Mouse (Mus musculus) kidney, embryonic 16.5 days (tissue): ENCODE measurements around the gene C2cd2. TPM values are rescaled to one million over a fixed set of nuclear protein-coding genes. Genes with fewer than 3 reads are reported as not detected.

ENCODE experiments used
- microRNA-seq: library from miRNA; unstranded; fragments of <30 nt; microRNA quantifications from one replicate; pipeline ENCODE4, GENCODE M21; 2016
- polyA plus RNA-seq: library from polyadenylated mRNA; unstranded; fragments of >200 nt; fragmentation: Nextera tagmentation; extraction: Ambion mirVana; gene quantifications from 2 replicates; pipeline ENCODE4 v1.2.1, GENCODE M21; 2015

C2cd2 gene
- polyA plus RNA-seq, 1 experiment from 2014 or later: 16.7 TPM

Small RNAs within 50 kb of the gene (microRNA-seq; reads per million reads assigned to microRNA genes)
- not detected for gene Mir6964

Other genes with a start within 250 kb of the C2cd2 start
- gene Ripk4, start 198.8 kb downstream of the C2cd2 start, polyA plus RNA-seq: 12.0 and 12.1 TPM in 2 replicates
- 11.8 and 11.9 TPM in 2 replicates for gene Prdm15, start 110.7 kb downstream of the C2cd2 start, polyA plus RNA-seq
- gene Zbtb21, start within 50 bp of the C2cd2 start, polyA plus RNA-seq: 14.0 and 15.0 TPM in 2 replicates
- gene B230307C23Rik, start 34.7 kb upstream of the C2cd2 start, polyA plus RNA-seq: 28.2 and 28.5 TPM in 2 replicates
- 19.9 and 24.9 TPM in 2 replicates for gene A630089N07Rik, start 119.9 kb upstream of the C2cd2 start, polyA plus RNA-seq